Mouse (Mus musculus): ENCODE data around the gene Gm10974. TPM values are rescaled to one million over a fixed set of nuclear protein-coding genes. Genes with fewer than 3 reads are reported as not detected.

Gene Gm10974
- total and polyA plus RNA-seq, 3 experiments = not detected

GRCm38 (mm10) chr7:66373391-66373790, 7.7 kb downstream of the Gm10974 start:
- Histone ChIP-seq H3K4me3 (ENCODE audit: control insufficient read depth in 1 of 2, insufficient read depth in 1 of 2, low read depth in 2 of 2, low read length in 2 of 2) (no peak overlapping the region), H3K36me3 (ENCODE audit: control insufficient read depth in 1 of 2, insufficient read depth in 2 of 2, low read length in 2 of 2) (0 out of 4 replicates have a peak, but pooled peaks cover 0 to 3% of the 10 kb centered on the region in 2 experiments), H3K79me2 (ENCODE audit: control insufficient read depth, insufficient read depth, low read length, poor library complexity) (0 out of 2 replicates have a peak, but pooled peaks cover 2% of the 10 kb centered on the region), H3K4me1 (ENCODE audit: control insufficient read depth in 1 of 2, insufficient read depth in 2 of 2, low read length in 2 of 2) (no peaks in the 10 kb centered on the region), H3K27ac (ENCODE audit: control insufficient read depth, low read depth, low read length) (no peak overlapping the region), H3K9me3 (replicated peaks; ENCODE audit: insufficient read depth, low read length) (no peaks in the 10 kb centered on the region), H3K27me3 (ENCODE audit: control insufficient read depth in 1 of 2, insufficient read depth in 2 of 2, low read length in 2 of 2) (no peaks in the 10 kb centered on the region), H3K9ac (ENCODE audit: control insufficient read depth, low read depth, low read length, poor library complexity, severe bottlenecking) (no peak overlapping the region)
- TF ChIP-seq USF1 (IDR thresholded peaks at IDR 0.05; ENCODE audit: low read depth, low read length) (no peak), KAT2A (conservative IDR thresholded peaks at IDR 0.05; ENCODE audit: low read depth, low read length) (no peak), TAL1 (IDR thresholded peaks at IDR 0.05; ENCODE audit: low read length) (no peak), TBP (IDR thresholded peaks at IDR 0.05; ENCODE audit: low read depth, low read length) (no peak), POLR2AphosphoS5 (IDR thresholded peaks at IDR 0.05; ENCODE audit: borderline replicate concordance, low read depth, low read length) (no peak)
- DNase-seq (ENCODE audit: low read depth, low spot score) = no peak

- no peaks in the 10 kb centered on the region for H3K27me3 ChIP-seq (ENCODE audit: control insufficient read depth in 1 of 2, insufficient read depth in 2 of 2, low read length in 2 of 2)
- DNase-seq (ENCODE audit: low read depth, low spot score) = no peak
- no peaks in the 10 kb centered on the region for H3K4me1 ChIP-seq (ENCODE audit: control insufficient read depth in 1 of 2, insufficient read depth in 2 of 2, low read length in 2 of 2)
- H3K4me3 ChIP-seq (ENCODE audit: control insufficient read depth in 1 of 2, insufficient read depth in 1 of 2, low read depth in 2 of 2, low read length in 2 of 2) = no peak overlapping the region
- TF ChIP-seq SMC3 (IDR thresholded peaks at IDR 0.05; ENCODE audit: low read depth, low read length) (no peak), MAZ (IDR thresholded peaks at IDR 0.05; ENCODE audit: low read depth, low read length) (no peak), EP300 (IDR thresholded peaks at IDR 0.05; ENCODE audit: low read depth in 1 of 2, low read length in 2 of 2) (no peak), RCOR1 (IDR thresholded peaks at IDR 0.05; ENCODE audit: low read depth, low read length) (no peak), CHD2 (IDR thresholded peaks at IDR 0.05; ENCODE audit: low read length) (no peak), ZKSCAN1 (IDR thresholded peaks at IDR 0.05; ENCODE audit: low read depth, low read length) (no peak)
- H3K27ac ChIP-seq (ENCODE audit: control insufficient read depth, low read depth, low read length) = no peak overlapping the region
- no peaks in the 10 kb centered on the region for H3K9me3 ChIP-seq (replicated peaks; ENCODE audit: insufficient read depth, low read length)
- H3K9ac ChIP-seq (ENCODE audit: control insufficient read depth, low read depth, low read length, poor library complexity, severe bottlenecking) = no peak overlapping the region
- 0 out of 2 replicates have a peak, but pooled peaks cover 2% of the 10 kb centered on the region for H3K79me2 ChIP-seq (ENCODE audit: control insufficient read depth, insufficient read depth, low read length, poor library complexity)
- no peaks in the 10 kb centered on the region; a peak in 1 of 4 replicates for H3K36me3 ChIP-seq (ENCODE audit: control insufficient read depth in 1 of 2, insufficient read depth in 2 of 2, low read length in 2 of 2)
Measured at GRCm38 (mm10) chr7:66375736-66376135, 10.0 kb downstream of the Gm10974 start.

DNA sequence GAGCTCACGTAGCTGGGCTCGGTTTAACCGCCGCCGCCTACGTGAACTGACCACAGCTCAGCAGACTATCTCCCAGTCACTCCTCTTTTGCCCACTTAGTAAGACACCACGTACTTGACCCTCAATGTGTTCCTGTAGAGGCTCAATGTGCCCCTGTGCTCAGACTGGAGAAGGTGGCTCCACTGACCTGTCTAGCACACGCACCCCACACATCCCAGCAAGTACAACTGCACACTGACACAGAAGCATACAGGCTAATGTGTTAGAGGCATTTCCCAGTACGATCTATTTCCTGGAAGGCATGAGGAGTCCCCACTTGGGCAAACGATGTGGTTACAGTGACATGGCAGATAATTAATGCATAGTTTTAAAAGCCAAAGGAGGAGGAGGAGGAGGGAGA, 10.9 kb downstream of the Gm10974 start:
- TF ChIP-seq KAT2A (conservative IDR thresholded peaks at IDR 0.05; ENCODE audit: low read depth, low read length) = no peak
- no peak for TF ChIP-seq TBP (IDR thresholded peaks at IDR 0.05; ENCODE audit: low read depth, low read length)
- TF ChIP-seq CHD1 (IDR thresholded peaks at IDR 0.05; ENCODE audit: low read depth, low read length) = no peak
- TF ChIP-seq MYB (IDR thresholded peaks at IDR 0.05; ENCODE audit: low read depth, low read length) = no peak
- TF ChIP-seq MYC (IDR thresholded peaks at IDR 0.05; ENCODE audit: low read depth, low read length) = no peak
- TF ChIP-seq RCOR1 (IDR thresholded peaks at IDR 0.05; ENCODE audit: low read depth, low read length) = no peak
- no peak for TF ChIP-seq HCFC1 (IDR thresholded peaks at IDR 0.05; ENCODE audit: low read depth, low read length)
- TF ChIP-seq ZNF384 (IDR thresholded peaks at IDR 0.05; ENCODE audit: low read depth, low read length) = no peak
- no peak for TF ChIP-seq MAZ (IDR thresholded peaks at IDR 0.05; ENCODE audit: low read depth, low read length)
- TF ChIP-seq CTCF (IDR thresholded peaks at IDR 0.05 in 2 of 3, conservative IDR thresholded peaks at IDR 0.05 in 1 of 3; ENCODE audit: control insufficient read depth in 1 of 3, insufficient read depth in 1 of 3, low read depth in 2 of 3, low read length in 3 of 3, poor library complexity in 1 of 3, severe bottlenecking in 1 of 3) = no peak
- no peak for TF ChIP-seq ETS1 (IDR thresholded peaks at IDR 0.05; ENCODE audit: low read depth, low read length)
- no peak for TF ChIP-seq USF1 (IDR thresholded peaks at IDR 0.05; ENCODE audit: low read depth, low read length)
- TF ChIP-seq JUND (IDR thresholded peaks at IDR 0.05; ENCODE audit: low read depth, low read length) = no peak

More for the DNA sequence above, 10.9 kb downstream of the Gm10974 start:
- no peaks in the 10 kb centered on the region for H3K27me3 ChIP-seq (ENCODE audit: control insufficient read depth in 1 of 2, insufficient read depth in 2 of 2, low read length in 2 of 2)
- no peak for DNase-seq (ENCODE audit: low read depth, low spot score)
- no peak overlapping the region for H3K9ac ChIP-seq (ENCODE audit: control insufficient read depth, low read depth, low read length, poor library complexity, severe bottlenecking)
- no peak overlapping the region for H3K4me3 ChIP-seq (ENCODE audit: control insufficient read depth in 1 of 2, insufficient read depth in 1 of 2, low read depth in 2 of 2, low read length in 2 of 2)
- no peaks in the 10 kb centered on the region; a peak in 1 of 4 replicates for H3K36me3 ChIP-seq (ENCODE audit: control insufficient read depth in 1 of 2, insufficient read depth in 2 of 2, low read length in 2 of 2)
- 0 out of 2 replicates have a peak, but pooled peaks cover under 1% of the 10 kb centered on the region for H3K79me2 ChIP-seq (ENCODE audit: control insufficient read depth, insufficient read depth, low read length, poor library complexity)
- no peaks in the 10 kb centered on the region for H3K9me3 ChIP-seq (replicated peaks; ENCODE audit: insufficient read depth, low read length)
- H3K4me1 ChIP-seq (ENCODE audit: control insufficient read depth in 1 of 2, insufficient read depth in 2 of 2, low read length in 2 of 2) = no peaks in the 10 kb centered on the region
- no peak overlapping the region for H3K27ac ChIP-seq (ENCODE audit: control insufficient read depth, low read depth, low read length)

All from MEL (cell line).